Mouse (Mus musculus) forebrain, postnatal 0 days (tissue): Measurements from ENCODE around the gene Leng1. TPM values are rescaled to one million over a fixed set of nuclear protein-coding genes. Genes with fewer than 3 reads are reported as not detected.

Source experiments
- ATAC-seq: fragments of 200-750 bp; cut with Nextera tagmentation; 2 replicates; pipeline ENCODE4 v1.8.0; 2017; ENCODE audit warnings: mild to moderate bottlenecking, moderate library complexity
- DNase-seq: peaks from one replicate; pipeline ENCODE4 v3.0.0-alpha.2; 2015
- H3K27ac ChIP-seq: fragments of 300-500 bp; sonication (generic); 2 replicates; pipeline ENCODE4 v1.5.1; 2014; ENCODE audit warnings: low read depth, mild to moderate bottlenecking, antibody characterized with exemption, low read length, moderate library complexity, mixed read lengths
- H3K27me3 ChIP-seq: fragments of 300-500 bp; sonication (generic); 2 replicates; pipeline ENCODE4 v1.6.1; 2014; ENCODE audit warnings: mild to moderate bottlenecking, low read length, mixed read lengths; ENCODE audit not compliant: insufficient read depth
- H3K36me3 ChIP-seq: fragments of 300-500 bp; sonication (generic); 2 replicates; pipeline ENCODE4 v1.6.1; 2014; ENCODE audit warnings: mild to moderate bottlenecking, moderate library complexity; ENCODE audit not compliant: insufficient read depth
- H3K4me1 ChIP-seq: fragments of 300-500 bp; sonication (generic); 2 replicates; pipeline ENCODE4 v1.6.1; 2014; ENCODE audit warnings: antibody characterized with exemption; ENCODE audit not compliant: insufficient read depth
- H3K4me2 ChIP-seq: fragments of 300-500 bp; sonication (generic); 2 replicates; pipeline ENCODE4 v1.6.1; 2014; ENCODE audit warnings: low read depth, mild to moderate bottlenecking, moderate library complexity
- H3K4me3 ChIP-seq: fragments of 300-500 bp; sonication (generic); 2 replicates; pipeline ENCODE4 v1.5.1; 2014; ENCODE audit warnings: low read depth, low read length, mixed read lengths
- H3K9ac ChIP-seq: fragments of 300-500 bp; sonication (generic); 2 replicates; pipeline ENCODE4 v1.6.1; 2014; ENCODE audit warnings: mild to moderate bottlenecking
- H3K9me3 ChIP-seq: fragments of 300-500 bp; sonication (generic); 2 replicates; pipeline ENCODE4 v1.6.1; 2016; ENCODE audit warnings: low read length
- CTCF ChIP-seq: sonication (generic); IDR thresholded peaks from 2 replicates; pipeline ENCODE4 v1.5.1; 2016; ENCODE audit warnings: antibody characterized with exemption, control low read depth, low read depth
- WGBS: fragments of 180-500 bp; shearing (Covaris S2); extraction: QIAGEN DNeasy Blood & Tissue Kit; methylation state at CpG from one replicate; pipeline ENCODE4 v1.1.7; 2014; 5-methylcytosine and 5-hydroxymethylcytosine counted together
- microRNA-seq, 2 experiments: library from miRNA; unstranded; fragments of <30 nt; microRNA quantifications; one replicate each; pipeline ENCODE4; 2016
- polyA plus RNA-seq: library from polyadenylated mRNA; unstranded; fragments of >200 nt; fragmentation: Nextera tagmentation; extraction: Ambion mirVana; gene quantifications from 2 replicates; pipeline ENCODE4 v1.2.1, GENCODE M21; 2015
- total RNA-seq: library from RNA; depleted of rRNA; stranded (reverse); fragments of >200 nt; gene quantifications from 2 replicates; pipeline ENCODE4 v1.2.3, GENCODE M21; 2014; rRNA removed

Leng1 gene
- total and polyA plus RNA-seq, 2 experiments from 2014 or later, result 6.6 to 10.4 TPM

DNA sequence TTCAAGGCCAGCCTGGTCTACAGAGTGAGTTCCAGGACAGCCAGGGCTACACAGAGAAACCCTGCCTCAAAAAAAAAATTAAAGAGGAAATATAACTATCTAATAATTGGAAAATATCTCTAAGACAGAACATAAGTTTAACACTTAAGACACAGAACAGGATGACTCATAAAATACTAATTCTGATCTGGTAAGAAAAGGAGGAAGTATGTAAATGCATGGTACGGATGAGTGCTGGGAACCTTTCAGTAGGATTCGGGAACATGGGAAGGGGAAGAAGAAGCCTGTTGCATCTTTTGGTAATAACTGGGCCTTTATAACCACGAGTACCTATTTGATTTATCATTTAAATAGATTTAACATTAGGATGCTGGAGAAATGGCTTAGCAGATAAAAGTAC lies 51.6 kb downstream of the Leng1 start:
- Histone ChIP-seq H3K9ac (no peak overlapping the region), H3K4me1 (peaks cover 4% of the 10 kb centered on the region; the same call in 1 of the 2 replicates), H3K4me2 (no peak overlapping the region), H3K4me3 (no peak overlapping the region), H3K27me3 (no peaks in the 10 kb centered on the region), H3K27ac (no peak overlapping the region), H3K9me3 (no peaks in the 10 kb centered on the region), H3K36me3 (peaks cover 2% of the 10 kb centered on the region; the same call in 1 of the 2 replicates)
- ATAC-seq (no peak), DNase-seq (no peak)
- TF ChIP-seq CTCF, result no peak
- WGBS, result 80% methylated on average over 3 of the region's 3 CpGs

DNA sequence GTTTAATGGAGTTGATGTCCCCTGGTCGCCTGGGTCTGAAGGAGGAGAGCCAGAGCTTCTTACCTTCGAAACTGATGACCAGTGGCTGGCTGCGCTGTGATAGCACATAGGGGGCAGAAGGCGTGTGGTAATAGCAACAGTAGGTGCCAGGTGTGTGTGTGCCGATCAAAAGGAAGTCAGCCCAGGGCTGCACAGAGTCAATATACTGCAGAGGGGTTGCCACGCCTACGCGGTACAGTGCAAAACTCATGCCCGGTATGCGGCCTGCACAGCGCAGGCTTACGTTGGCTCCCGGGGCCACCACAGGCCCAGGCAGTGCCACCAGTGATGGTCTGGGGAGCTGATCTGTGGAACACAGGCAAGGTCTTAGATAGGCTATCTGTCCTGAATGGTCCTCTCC lies 54.6 kb downstream of the Leng1 start:
- H3K9me3 ChIP-seq, result no peaks in the 10 kb centered on the region
- H3K4me3 ChIP-seq, result no peak overlapping the region
- H3K9ac ChIP-seq, result no peak overlapping the region
- H3K36me3 ChIP-seq, result no peaks in the 10 kb centered on the region
- H3K4me2 ChIP-seq, result no peak overlapping the region
- no peak for TF ChIP-seq CTCF
- H3K4me1 ChIP-seq, result no peaks in the 10 kb centered on the region
- ATAC-seq (no peak), DNase-seq (no peak)
- WGBS, result 94% methylated on average over 13 of the region's 13 CpGs
- H3K27ac ChIP-seq, result no peak overlapping the region
- no peaks in the 10 kb centered on the region for H3K27me3 ChIP-seq

DNA sequence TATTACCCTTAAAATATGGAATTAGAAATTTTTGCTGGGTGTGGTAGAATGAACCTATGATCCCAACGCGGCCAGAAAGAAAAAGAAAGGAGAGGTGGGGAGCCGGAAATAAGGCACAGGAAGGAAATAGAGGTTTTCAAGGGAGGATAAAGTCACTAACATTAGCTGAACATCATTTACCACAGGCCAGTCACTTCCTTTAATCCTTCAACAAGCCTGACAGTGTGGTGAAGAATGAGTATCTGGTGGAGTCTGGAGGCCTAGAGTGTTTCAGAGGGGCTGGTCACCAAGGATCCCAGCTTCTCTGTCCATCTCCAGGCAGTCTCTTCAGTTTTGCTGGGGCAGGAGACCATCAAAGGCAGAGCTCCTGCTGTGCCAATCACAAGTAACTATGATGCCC lies 55.2 kb downstream of the Leng1 start:
- Histone ChIP-seq H3K36me3 (no peaks in the 10 kb centered on the region), H3K4me1 (no peaks in the 10 kb centered on the region), H3K9ac (no peak overlapping the region), H3K4me2 (no peak overlapping the region), H3K27me3 (no peaks in the 10 kb centered on the region), H3K9me3 (no peaks in the 10 kb centered on the region), H3K27ac (no peak overlapping the region), H3K4me3 (no peak overlapping the region)
- 96% methylated on average over 3 of the region's 3 CpGs for WGBS
- ATAC-seq (no peak), DNase-seq (no peak)
- no peak for TF ChIP-seq CTCF

Small RNA genes within 50 kb of the gene (microRNA-seq; reads per million reads assigned to microRNA genes)
- gene Mir3572, result 3.1 to 4.5 reads per million in 2 experiments

Other genes with a start within 250 kb of the Leng1 start
- gene Cacng6, start 241.6 kb downstream of the Leng1 start, total RNA-seq, result 0.15 and 0.38 TPM in 2 replicates
- 0.35 and 0.43 TPM in 2 replicates for gene Cacng6, start 241.6 kb downstream of the Leng1 start, polyA plus RNA-seq
- 0.10 TPM in 1 of 2 replicates, not detected in the other for gene Tarm1, start 163.2 kb downstream of the Leng1 start, total RNA-seq
- gene Tarm1, start 163.2 kb downstream of the Leng1 start, polyA plus RNA-seq, result 0.10 TPM in 1 of 2 replicates, not detected in the other
- 0.43 and 0.69 TPM in 2 replicates for gene Oscar, start 49.7 kb downstream of the Leng1 start, total RNA-seq
- gene Oscar, start 49.7 kb downstream of the Leng1 start, polyA plus RNA-seq, result 0.42 and 0.48 TPM in 2 replicates
- 191 and 258 TPM in 2 replicates for gene Ndufa3, start 48.5 kb downstream of the Leng1 start, total RNA-seq
- gene Ndufa3, start 48.5 kb downstream of the Leng1 start, polyA plus RNA-seq, result 464 and 597 TPM in 2 replicates
- gene Tfpt, start 35.9 kb downstream of the Leng1 start, total RNA-seq, result 27.1 and 37.5 TPM in 2 replicates
- 34.2 and 39.3 TPM in 2 replicates for gene Tfpt, start 35.9 kb downstream of the Leng1 start, polyA plus RNA-seq
- gene Prpf31, start 35.9 kb downstream of the Leng1 start, total RNA-seq, result 62.6 and 63.5 TPM in 2 replicates
- gene Prpf31, start 35.9 kb downstream of the Leng1 start, polyA plus RNA-seq, result 66.3 and 77.8 TPM in 2 replicates
- 13.1 and 19.8 TPM in 2 replicates for gene Cnot3, start 20.6 kb downstream of the Leng1 start, total RNA-seq
- 26.7 and 35.4 TPM in 2 replicates for gene Cnot3, start 20.6 kb downstream of the Leng1 start, polyA plus RNA-seq
- gene Tmc4, start 11.7 kb upstream of the Leng1 start, total RNA-seq, result 3.1 and 3.5 TPM in 2 replicates
- 0.93 and 2.0 TPM in 2 replicates for gene Tmc4, start 11.7 kb upstream of the Leng1 start, polyA plus RNA-seq
- 291 and 292 TPM in 2 replicates for gene Tsen34, start 27.0 kb upstream of the Leng1 start, total RNA-seq
- 259 and 282 TPM in 2 replicates for gene Tsen34, start 27.0 kb upstream of the Leng1 start, polyA plus RNA-seq
- gene Mboat7, start 27.7 kb upstream of the Leng1 start, total RNA-seq, result 112 and 165 TPM in 2 replicates
- 81.8 and 107 TPM in 2 replicates for gene Mboat7, start 27.7 kb upstream of the Leng1 start, polyA plus RNA-seq
- gene Rps9, start 38.2 kb upstream of the Leng1 start, total RNA-seq, result 1,013 and 1,830 TPM in 2 replicates
- gene Rps9, start 38.2 kb upstream of the Leng1 start, polyA plus RNA-seq, result 807 and 937 TPM in 2 replicates
- 0.48 and 0.54 TPM in 2 replicates for gene Pirb, start 54.6 kb upstream of the Leng1 start, total RNA-seq
- gene Pirb, start 54.6 kb upstream of the Leng1 start, polyA plus RNA-seq, result 0.24 and 0.25 TPM in 2 replicates
- gene Gm15448, start 159.8 kb upstream of the Leng1 start, total RNA-seq, result not detected in 2 replicates
- gene Gm15448, start 159.8 kb upstream of the Leng1 start, polyA plus RNA-seq, result not detected in 2 replicates
- gene Pira2, start 179.2 kb upstream of the Leng1 start, total RNA-seq, result not detected in 2 replicates
- gene Pira2, start 179.2 kb upstream of the Leng1 start, polyA plus RNA-seq, result 0.09 TPM in 1 of 2 replicates, not detected in the other
- gene Gm14548, start 232.3 kb upstream of the Leng1 start, total RNA-seq, result 0.15 and 0.24 TPM in 2 replicates
- 0.08 TPM in 1 of 2 replicates, not detected in the other for gene Gm14548, start 232.3 kb upstream of the Leng1 start, polyA plus RNA-seq
- gene Lilra6, start 249.7 kb upstream of the Leng1 start, total RNA-seq, result 0.43 TPM in 1 of 2 replicates, not detected in the other
- not detected in 2 replicates for gene Lilra6, start 249.7 kb upstream of the Leng1 start, polyA plus RNA-seq